Mouse (Mus musculus) liver, embryonic 15.5 days (tissue): ENCODE data around the gene Nomo1. TPM values are rescaled to one million over a fixed set of nuclear protein-coding genes. Genes with fewer than 3 reads are reported as not detected.

Experiments
- ATAC-seq: fragments of 200-750 bp; cut with Nextera tagmentation; 2 replicates; pipeline ENCODE4 v1.8.0; 2017; ENCODE audit warnings: moderate number of reproducible peaks, mild to moderate bottlenecking, moderate library complexity; ENCODE audit not compliant: insufficient read depth
- H3K27ac ChIP-seq: fragments of 300-500 bp; sonication (generic); replicated peaks from 2 replicates; pipeline ENCODE4 v1.5.1; 2015; ENCODE audit warnings: mild to moderate bottlenecking, inconsistent platforms
- H3K27me3 ChIP-seq: fragments of 300-500 bp; sonication (generic); 2 replicates; pipeline ENCODE4 v1.6.1; 2015; ENCODE audit warnings: mild to moderate bottlenecking, inconsistent platforms
- H3K36me3 ChIP-seq: fragments of 300-500 bp; sonication (generic); replicated peaks from 2 replicates; pipeline ENCODE4 v1.6.1; 2015; ENCODE audit warnings: moderate library complexity, mild to moderate bottlenecking, inconsistent platforms
- H3K4me1 ChIP-seq: fragments of 300-500 bp; sonication (generic); replicated peaks from 2 replicates; pipeline ENCODE4 v1.6.1; 2015; ENCODE audit warnings: inconsistent platforms
- H3K4me2 ChIP-seq: fragments of 300-500 bp; sonication (generic); 2 replicates; pipeline ENCODE4 v1.6.1; 2015; ENCODE audit warnings: moderate library complexity, mild to moderate bottlenecking, inconsistent platforms
- H3K4me3 ChIP-seq: fragments of 300-500 bp; sonication (generic); replicated peaks from 2 replicates; pipeline ENCODE4 v1.5.1; 2015; ENCODE audit warnings: mild to moderate bottlenecking, inconsistent platforms
- H3K9ac ChIP-seq: fragments of 300-500 bp; sonication (generic); 2 replicates; pipeline ENCODE4 v1.6.1; 2015; ENCODE audit warnings: moderate library complexity, mild to moderate bottlenecking, inconsistent platforms
- H3K9me3 ChIP-seq: fragments of 300-500 bp; sonication (generic); replicated peaks from 2 replicates; pipeline ENCODE4 v1.6.1; 2016; ENCODE audit warnings: inconsistent platforms
- WGBS: fragments of 180-500 bp; shearing (Covaris S2); methylation state at CpG from one replicate; pipeline ENCODE4 v1.1.7; 2015; ENCODE audit warnings: mixed read lengths; ENCODE audit not compliant: insufficient replicate concordance; 5-methylcytosine and 5-hydroxymethylcytosine counted together
- polyA plus RNA-seq: library from polyadenylated mRNA; unstranded; fragments of >200 nt; fragmentation: Nextera tagmentation; extraction: Ambion mirVana; gene quantifications from 2 replicates; pipeline ENCODE4 v1.2.1, GENCODE M21; 2015

Nomo1 gene
- polyA plus RNA-seq = 22.5 and 24.0 TPM in 2 replicates

GRCm38 (mm10) chr7:46033109-46033869 lies at the start of gene Nomo1:
Gene Nomo1, plus strand, starts transcription at chr7:46033698.
- peak within 1 kb of the TSS; percentile 94 for H3K4me2 ChIP-seq
- 6% methylated on average over 32 of the region's 44 CpGs for WGBS
- H3K9me3 ChIP-seq = no peaks in the 10 kb centered on the region
- H3K27me3 ChIP-seq = no peaks in the 10 kb centered on the region
- ATAC-seq = peak; percentile 85
- H3K4me3 ChIP-seq = peak within 1 kb of the TSS; percentile 80
- H3K4me1 ChIP-seq = peaks cover 57% of the 10 kb centered on the region
- peaks cover 14% of the 10 kb centered on the region for H3K36me3 ChIP-seq
- peak within 1 kb of the TSS; percentile 24; the same call in 1 of the 2 replicates for H3K27ac ChIP-seq
- peak within 1 kb of the TSS; percentile 76 for H3K9ac ChIP-seq

DNA sequence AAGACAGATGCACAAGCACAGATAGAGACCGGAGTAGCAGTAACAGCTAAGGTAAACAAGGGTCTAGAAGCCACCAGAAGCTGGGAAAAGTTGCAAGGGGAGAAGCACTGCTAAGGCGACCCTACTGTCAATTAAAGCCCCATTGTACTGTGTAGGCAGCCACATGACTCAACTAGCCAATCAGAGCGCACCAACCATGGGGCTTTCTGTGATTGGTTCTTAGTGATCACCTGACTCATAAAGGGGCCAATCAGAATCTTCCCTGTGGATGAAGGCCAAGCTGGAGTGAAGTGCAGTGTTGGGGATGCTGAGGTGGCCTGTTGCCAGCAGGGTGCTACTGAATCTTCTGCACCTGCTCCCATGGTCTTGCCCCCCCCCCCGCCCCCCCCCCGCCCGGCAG lies 46.6 kb upstream of the Nomo1 start:
- Histone ChIP-seq H3K4me2 (no peak overlapping the region), H3K36me3 (0 out of 2 replicates have a peak, but pooled peaks cover 3% of the 10 kb centered on the region), H3K27ac (no peak overlapping the region), H3K9ac (no peak overlapping the region), H3K9me3 (no peaks in the 10 kb centered on the region), H3K4me3 (no peak overlapping the region), H3K27me3 (no peaks in the 10 kb centered on the region), H3K4me1 (no peaks in the 10 kb centered on the region)
- WGBS = 58% methylated on average over 6 of the region's 6 CpGs
- no peak for ATAC-seq

GRCm38 (mm10) chr7:45988344-45988743 lies 45.2 kb upstream of the Nomo1 start:
- H3K9ac ChIP-seq = no peak overlapping the region
- ATAC-seq = no peak
- H3K36me3 ChIP-seq = 0 out of 2 replicates have a peak, but pooled peaks cover 3% of the 10 kb centered on the region

GRCm38 (mm10) chr7:45992470-45992869 lies 41.0 kb upstream of the Nomo1 start:
- WGBS = 50% methylated on average over 8 of the region's 8 CpGs
- H3K27ac ChIP-seq = no peak overlapping the region

More at GRCm38 (mm10) chr7:45988344-45988743, 45.2 kb upstream of the Nomo1 start:
- H3K27me3 ChIP-seq = no peaks in the 10 kb centered on the region
- H3K9me3 ChIP-seq = no peaks in the 10 kb centered on the region
- no peaks in the 10 kb centered on the region for H3K4me1 ChIP-seq
- 50% methylated on average over 1 of the region's 1 CpGs for WGBS
- no peak overlapping the region for H3K4me2 ChIP-seq
- H3K27ac ChIP-seq = no peak overlapping the region
- no peak overlapping the region for H3K4me3 ChIP-seq

GRCm38 (mm10) chr7:46000577-46000976 lies 32.9 kb upstream of the Nomo1 start:
- no peak for ATAC-seq

More at GRCm38 (mm10) chr7:45992470-45992869, 41.0 kb upstream of the Nomo1 start:
- Histone ChIP-seq H3K4me1 (no peaks in the 10 kb centered on the region), H3K4me3 (no peak overlapping the region), H3K36me3 (peaks cover 11% of the 10 kb centered on the region; the same call in 1 of the 2 replicates), H3K9me3 (no peaks in the 10 kb centered on the region), H3K27me3 (no peaks in the 10 kb centered on the region), H3K4me2 (no peak overlapping the region), H3K9ac (no peak overlapping the region)
- ATAC-seq = no peak

GRCm38 (mm10) chr7:46002748-46003147 lies 30.8 kb upstream of the Nomo1 start:
- WGBS = 45% methylated on average over 4 of the region's 4 CpGs
- no peaks in the 10 kb centered on the region for H3K9me3 ChIP-seq

More at GRCm38 (mm10) chr7:46000577-46000976, 32.9 kb upstream of the Nomo1 start:
- Histone ChIP-seq H3K9ac (no peak overlapping the region), H3K27ac (no peak overlapping the region), H3K4me3 (no peak overlapping the region), H3K36me3 (peaks cover 7% of the 10 kb centered on the region; the same call in 1 of the 2 replicates), H3K27me3 (no peaks in the 10 kb centered on the region), H3K9me3 (no peaks in the 10 kb centered on the region), H3K4me1 (no peaks in the 10 kb centered on the region), H3K4me2 (no peak overlapping the region)
- WGBS = 77% methylated on average over 4 of the region's 4 CpGs

DNA sequence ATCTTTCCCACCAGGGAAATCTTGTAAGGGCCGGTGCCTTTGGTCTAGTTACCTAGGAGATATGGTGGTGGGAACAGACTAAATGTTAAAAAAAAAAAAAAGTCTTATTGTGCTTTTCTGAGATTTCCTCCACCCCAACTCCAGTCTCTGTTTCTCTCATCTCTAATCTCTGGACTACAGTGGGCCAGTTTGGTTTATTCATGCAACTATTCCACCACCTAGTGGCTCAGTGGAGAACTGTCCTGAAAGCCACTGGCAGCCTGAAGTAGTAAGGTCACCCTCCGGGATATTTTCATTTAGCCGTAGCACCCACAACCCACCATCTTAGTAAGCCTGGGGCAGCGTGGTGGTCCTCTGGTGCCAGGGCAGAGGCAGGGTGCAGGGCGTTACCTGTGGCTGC lies 23.9 kb upstream of the Nomo1 start:
- Histone ChIP-seq H3K4me2 (no peak overlapping the region), H3K4me1 (no peaks in the 10 kb centered on the region), H3K36me3 (0 out of 2 replicates have a peak, but pooled peaks cover 3% of the 10 kb centered on the region), H3K9me3 (no peaks in the 10 kb centered on the region), H3K27me3 (no peaks in the 10 kb centered on the region), H3K9ac (no peak overlapping the region), H3K27ac (no peak overlapping the region), H3K4me3 (no peak overlapping the region)
- 18% methylated on average over 5 of the region's 5 CpGs for WGBS
- no peak for ATAC-seq

More at GRCm38 (mm10) chr7:46002748-46003147, 30.8 kb upstream of the Nomo1 start:
- H3K27ac ChIP-seq = no peak overlapping the region
- no peaks in the 10 kb centered on the region for H3K27me3 ChIP-seq
- ATAC-seq = no peak
- H3K4me2 ChIP-seq = no peak overlapping the region
- no peaks in the 10 kb centered on the region for H3K4me1 ChIP-seq
- H3K36me3 ChIP-seq = peaks cover 7% of the 10 kb centered on the region; the same call in 1 of the 2 replicates
- no peak overlapping the region for H3K4me3 ChIP-seq
- H3K9ac ChIP-seq = no peak overlapping the region

DNA sequence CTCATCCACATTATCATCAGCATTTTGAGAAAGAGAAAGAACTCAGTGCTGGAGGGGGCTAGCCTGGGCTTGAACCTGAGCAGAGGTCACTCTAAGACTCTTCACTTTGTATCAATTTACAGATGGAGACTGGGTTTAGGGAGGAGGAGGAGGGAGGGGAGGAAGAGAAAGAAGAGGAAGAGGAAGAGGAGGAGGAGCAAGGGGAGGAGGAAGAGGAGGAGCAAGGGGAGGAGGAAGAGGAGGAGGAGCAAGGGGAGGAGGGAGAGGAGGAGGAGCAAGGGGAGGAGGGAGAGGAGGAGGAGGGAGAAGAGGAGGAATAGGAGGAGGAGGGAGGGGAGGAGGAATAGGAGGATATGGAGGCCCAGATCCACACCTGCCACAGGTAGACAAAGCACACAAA lies 21.4 kb upstream of the Nomo1 start:
- Histone ChIP-seq H3K27ac (no peak overlapping the region), H3K36me3 (no peaks in the 10 kb centered on the region), H3K9me3 (no peaks in the 10 kb centered on the region), H3K9ac (no peak overlapping the region), H3K27me3 (no peaks in the 10 kb centered on the region), H3K4me1 (no peaks in the 10 kb centered on the region), H3K4me3 (no peak overlapping the region), H3K4me2 (no peak overlapping the region)
- ATAC-seq = no peak

DNA sequence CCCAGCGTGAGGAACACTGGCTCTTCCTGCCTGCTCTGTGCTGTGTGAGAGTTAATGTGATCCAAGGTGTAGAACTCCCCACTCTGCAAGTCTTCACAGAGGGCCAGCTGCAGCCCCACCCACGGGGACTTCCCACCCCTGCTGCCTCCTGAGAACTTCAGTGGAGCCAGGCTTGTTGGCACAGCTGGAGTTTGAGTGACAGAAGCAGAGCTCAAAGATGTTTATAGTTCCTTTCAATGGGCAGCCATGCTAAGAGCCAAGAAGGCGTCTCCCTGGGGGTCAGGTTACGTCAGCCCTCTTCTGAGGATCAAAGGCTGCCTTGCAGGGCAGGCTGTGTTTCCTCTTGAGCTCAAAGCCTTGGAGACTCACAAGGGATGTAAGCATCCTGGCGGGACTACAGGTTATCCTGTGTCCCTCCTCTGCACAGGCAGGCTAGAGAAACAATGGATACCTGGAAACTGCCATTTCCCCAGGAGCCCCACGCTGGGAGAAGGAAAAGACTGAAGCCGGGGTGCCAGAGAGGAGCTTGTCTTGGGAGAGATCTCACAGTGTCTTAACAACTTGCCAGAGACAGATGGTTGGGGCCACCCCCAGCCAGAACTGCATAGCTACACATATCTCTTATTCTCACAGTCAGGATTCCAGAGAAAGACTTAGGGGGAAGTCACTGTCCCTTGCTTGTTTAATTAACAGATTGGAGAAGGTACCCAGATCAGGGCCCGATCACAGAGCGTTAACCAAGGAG lies 20.1 kb upstream of the Nomo1 start:
- no peak for ATAC-seq
- Histone ChIP-seq H3K4me2 (no peak overlapping the region), H3K36me3 (no peaks in the 10 kb centered on the region), H3K4me1 (no peaks in the 10 kb centered on the region), H3K27ac (no peak overlapping the region), H3K4me3 (no peak overlapping the region), H3K9ac (no peak overlapping the region), H3K27me3 (no peaks in the 10 kb centered on the region), H3K9me3 (no peaks in the 10 kb centered on the region)
- 33% methylated on average over 9 of the region's 9 CpGs for WGBS

DNA sequence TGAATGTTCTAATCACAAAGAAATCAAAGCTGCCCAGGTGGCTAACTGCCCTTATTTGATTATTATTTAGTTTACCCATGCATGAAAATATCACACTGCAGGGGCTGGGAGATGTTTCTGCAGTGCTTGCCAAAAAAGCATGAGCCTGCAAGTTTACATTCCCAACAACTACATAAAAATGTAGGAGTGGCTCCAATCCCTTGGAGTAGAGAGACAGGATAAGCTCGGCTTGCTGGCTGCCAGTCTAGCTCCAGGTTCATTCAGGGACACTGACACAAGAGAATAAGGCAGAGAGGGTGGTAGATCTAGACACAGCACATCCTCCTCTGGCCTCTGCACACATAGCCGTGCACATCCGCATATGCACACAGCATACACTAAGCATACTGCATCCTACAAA lies 13.9 kb upstream of the Nomo1 start:
- H3K9me3 ChIP-seq = no peaks in the 10 kb centered on the region
- H3K36me3 ChIP-seq = no peaks in the 10 kb centered on the region
- no peak overlapping the region for H3K27ac ChIP-seq
- no peak overlapping the region for H3K9ac ChIP-seq
- 67% methylated on average over 3 of the region's 3 CpGs for WGBS
- no peaks in the 10 kb centered on the region for H3K27me3 ChIP-seq
- H3K4me3 ChIP-seq = no peak overlapping the region
- no peak overlapping the region for H3K4me2 ChIP-seq
- H3K4me1 ChIP-seq = no peaks in the 10 kb centered on the region
- ATAC-seq = no peak

GRCm38 (mm10) chr7:46021951-46022350 lies 11.5 kb upstream of the Nomo1 start:
- H3K27ac ChIP-seq = no peak overlapping the region
- no peaks in the 10 kb centered on the region for H3K9me3 ChIP-seq
- H3K4me3 ChIP-seq = no peak overlapping the region
- H3K9ac ChIP-seq = no peak overlapping the region
- WGBS = 62% methylated on average over 4 of the region's 4 CpGs
- H3K27me3 ChIP-seq = no peaks in the 10 kb centered on the region
- no peaks in the 10 kb centered on the region for H3K36me3 ChIP-seq
- no peak for ATAC-seq
- no peaks in the 10 kb centered on the region for H3K4me1 ChIP-seq
- no peak overlapping the region for H3K4me2 ChIP-seq
